Mouse (Mus musculus) liver, postnatal 0 days (tissue): ENCODE measurements around the gene Sp140.
"Not testable (repeated sequence)": the region's sequence is repeated elsewhere in the genome, so short reads cannot be mapped to it uniquely, and the experiment has no call there.

Source experiments
- CTCF ChIP-seq: sonication (generic); IDR thresholded peaks from 2 replicates; pipeline ENCODE4 v1.5.1; 2016; ENCODE audit warnings: antibody characterized with exemption, low read depth
- EP300 ChIP-seq: IDR thresholded peaks from 2 replicates; pipeline ENCODE4 v1.6.1; 2016; ENCODE audit warnings: antibody characterized with exemption, low read depth, mild to moderate bottlenecking

DNA sequence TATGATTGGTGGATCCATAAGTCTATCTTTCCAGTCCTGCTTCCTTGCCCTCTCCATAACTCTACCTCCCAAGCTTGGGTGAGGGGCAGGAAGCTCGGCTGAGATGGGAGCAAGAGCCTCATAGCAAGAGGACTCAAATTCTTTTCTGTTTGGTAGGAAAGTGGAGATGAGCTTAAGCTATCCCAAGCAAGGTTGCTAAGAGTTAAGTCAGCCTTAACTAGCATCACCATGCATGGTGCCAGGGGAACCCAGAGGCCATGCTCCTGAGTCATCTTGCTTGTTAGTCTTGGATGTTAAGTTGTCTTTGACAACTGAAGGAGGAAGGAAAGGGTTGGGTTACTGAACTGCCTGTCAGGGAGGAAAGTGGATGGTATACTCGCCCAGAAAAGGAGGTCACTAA is 11.5 kb upstream of the Sp140 start:
- TF ChIP-seq CTCF, EP300: not testable (repeated sequence)
